Mouse (Mus musculus): ENCODE data around the gene Gm42372. TPM values are rescaled to one million over a fixed set of nuclear protein-coding genes. Genes with fewer than 3 reads are reported as not detected.
A peak's percentile ranks its signal among the peaks of the same experiment; 100 is the strongest.
"Not testable (repeated sequence)": the region's sequence is repeated elsewhere in the genome, so short reads cannot be mapped to it uniquely, and the experiment has no call there.

The Gm42372 gene
- polyA plus RNA-seq, 1 experiment from 2014 or later: 1.7 TPM

DNA sequence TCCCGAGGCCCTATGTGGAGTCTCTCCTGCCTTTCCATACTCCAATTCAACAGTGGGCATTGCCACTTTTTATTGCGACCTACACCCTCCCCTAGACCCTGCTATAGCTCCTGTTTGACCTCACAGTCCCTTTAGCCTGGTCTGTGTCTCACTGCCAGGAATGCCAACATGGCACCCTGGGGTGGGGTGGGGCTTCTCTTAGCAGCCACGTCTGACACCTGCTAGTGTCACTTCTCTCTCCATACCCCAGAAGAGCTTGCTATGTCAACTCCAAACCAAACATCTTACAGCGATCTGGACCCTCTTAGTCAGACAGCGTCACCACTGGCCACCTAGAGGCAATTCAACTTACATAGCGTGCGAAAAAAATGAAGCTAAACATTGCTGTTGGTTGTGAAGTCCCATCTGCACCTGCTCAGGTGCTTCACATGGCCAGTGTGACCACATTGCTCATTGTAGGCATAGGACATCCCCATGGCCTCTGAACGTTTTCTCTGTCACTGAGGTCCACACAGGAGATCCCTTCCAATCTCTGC is 33.9 kb upstream of the Gm42372 start:
- no peaks in the 10 kb centered on the region for H3K36me3 ChIP-seq
- no peaks in the 10 kb centered on the region for H3K9me3 ChIP-seq (replicated peaks)
- H3K9ac ChIP-seq: 0 out of 2 replicates have a peak overlapping the region, but pooled peaks have one; percentile 58
- peak overlapping the region; percentile 85 for H3K4me2 ChIP-seq (replicated peaks)
- no peak for ATAC-seq (ENCODE audit: low FRiP score)
- H3K27ac ChIP-seq: 0 out of 2 replicates have a peak overlapping the region, but pooled peaks have one; percentile 68
- H3K4me3 ChIP-seq: peak overlapping the region; percentile 70; the same call in 1 of the 2 replicates
- peaks cover 46% of the 10 kb centered on the region for H3K27me3 ChIP-seq
- WGBS: 54% methylated on average over 8 of the region's 8 CpGs
- H3K4me1 ChIP-seq: peaks cover 63% of the 10 kb centered on the region

DNA sequence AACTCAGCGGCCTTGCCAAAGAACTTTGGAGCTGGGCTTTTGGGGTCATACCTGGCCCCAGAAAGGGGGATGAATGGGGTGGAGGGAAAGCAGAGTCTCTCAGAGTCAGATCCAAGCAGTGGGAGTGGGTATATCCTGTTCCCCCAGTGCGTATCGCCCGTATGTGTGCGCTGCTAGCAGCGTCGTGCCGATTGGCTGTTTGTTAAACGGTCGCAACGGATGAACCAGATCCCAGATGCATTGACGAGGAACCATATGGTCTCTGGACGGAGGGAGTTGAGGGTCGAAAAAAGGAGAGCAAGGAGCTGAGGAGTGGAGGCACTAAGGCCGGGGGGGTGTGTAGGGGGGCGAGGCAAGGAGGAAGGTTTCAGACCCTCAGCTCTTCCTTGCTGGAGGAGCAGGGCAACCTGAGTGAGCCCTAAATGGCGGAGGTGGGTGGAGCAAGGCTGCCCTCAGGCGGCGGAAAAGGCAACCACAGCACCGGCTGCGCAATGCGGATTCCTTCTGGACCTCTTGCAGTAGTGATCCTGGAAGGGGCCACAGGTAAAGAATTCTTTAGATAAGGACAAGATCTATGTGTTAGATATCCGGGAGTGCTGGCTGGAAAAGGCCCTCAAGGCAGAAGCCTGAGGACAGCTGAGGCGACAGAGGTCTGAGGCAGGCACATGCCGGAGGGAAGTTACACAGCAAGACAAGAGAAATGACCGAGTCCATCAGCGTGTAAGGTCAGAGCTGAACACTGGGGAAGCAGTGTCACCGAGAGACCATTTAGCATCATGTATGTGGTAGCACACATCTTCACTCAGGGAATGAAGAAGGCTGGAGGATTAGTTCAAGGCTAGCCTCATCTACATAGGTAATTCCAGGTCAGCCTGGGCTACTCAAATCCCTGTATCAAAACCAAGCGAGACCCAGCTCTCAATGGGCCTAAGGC is 32.7 kb upstream of the Gm42372 start:
- Histone ChIP-seq H3K4me1 (peaks cover 55% of the 10 kb centered on the region), H3K9ac (peak overlapping the region; percentile 58), H3K4me3 (peak overlapping the region; percentile 26), H3K27ac (peak overlapping the region; percentile 68), H3K4me2 (replicated peaks) (peak overlapping the region; percentile 85), H3K9me3 (replicated peaks) (no peaks in the 10 kb centered on the region), H3K36me3 (no peaks in the 10 kb centered on the region), H3K27me3 (peaks cover 43% of the 10 kb centered on the region)
- WGBS: 12% methylated on average over 28 of the region's 29 CpGs
- peak; percentile 38 for ATAC-seq (ENCODE audit: low FRiP score)

DNA sequence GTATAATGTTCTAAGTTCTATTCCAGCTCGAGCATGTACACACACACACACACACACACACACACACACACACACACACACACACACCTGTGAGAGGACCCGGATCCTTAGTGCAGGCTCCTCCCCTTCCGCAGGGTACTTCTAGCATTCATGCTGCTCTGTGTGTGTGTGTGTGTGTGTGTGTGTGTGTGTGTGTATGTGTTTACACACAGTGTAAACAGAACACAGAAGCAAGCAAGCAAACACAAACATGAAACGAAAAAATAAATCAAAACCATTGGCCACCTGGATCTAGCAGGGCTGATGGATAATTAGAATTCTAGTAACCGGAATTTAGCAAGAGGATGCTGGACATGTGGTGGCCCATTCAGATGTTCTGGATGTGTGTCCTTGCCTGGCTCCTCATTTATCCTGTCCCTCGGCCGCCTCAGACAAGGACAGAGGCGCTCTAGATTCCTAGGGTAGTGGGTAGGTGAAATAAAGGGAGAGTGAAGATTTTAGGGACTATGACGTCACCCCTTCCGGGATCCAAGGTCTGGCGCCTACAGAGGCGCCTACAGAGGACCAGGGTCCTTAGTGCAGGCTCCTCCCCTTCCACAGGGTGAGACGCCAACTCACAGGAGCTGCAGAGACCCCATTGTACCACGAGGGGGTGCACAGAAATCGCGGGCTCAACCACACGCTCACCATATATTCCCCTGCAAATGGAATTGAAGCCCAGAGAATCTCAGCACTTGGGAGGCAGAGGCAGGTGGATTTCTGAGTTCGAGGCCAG is 31.8 kb upstream of the Gm42372 start:
- peak overlapping the region; percentile 17; the same call in 1 of the 2 replicates for H3K27ac ChIP-seq
- peak; percentile 55 for ATAC-seq (ENCODE audit: low FRiP score)
- peaks cover 35% of the 10 kb centered on the region for H3K27me3 ChIP-seq
- 0 out of 2 replicates have a peak overlapping the region, but pooled peaks have one; percentile 8 for H3K9ac ChIP-seq
- H3K9me3 ChIP-seq (replicated peaks): no peaks in the 10 kb centered on the region
- H3K36me3 ChIP-seq: no peaks in the 10 kb centered on the region
- WGBS: 32% methylated on average over 18 of the region's 18 CpGs
- no peak overlapping the region for H3K4me3 ChIP-seq
- no peak overlapping the region for H3K4me2 ChIP-seq (replicated peaks)
- peaks cover 47% of the 10 kb centered on the region for H3K4me1 ChIP-seq

DNA sequence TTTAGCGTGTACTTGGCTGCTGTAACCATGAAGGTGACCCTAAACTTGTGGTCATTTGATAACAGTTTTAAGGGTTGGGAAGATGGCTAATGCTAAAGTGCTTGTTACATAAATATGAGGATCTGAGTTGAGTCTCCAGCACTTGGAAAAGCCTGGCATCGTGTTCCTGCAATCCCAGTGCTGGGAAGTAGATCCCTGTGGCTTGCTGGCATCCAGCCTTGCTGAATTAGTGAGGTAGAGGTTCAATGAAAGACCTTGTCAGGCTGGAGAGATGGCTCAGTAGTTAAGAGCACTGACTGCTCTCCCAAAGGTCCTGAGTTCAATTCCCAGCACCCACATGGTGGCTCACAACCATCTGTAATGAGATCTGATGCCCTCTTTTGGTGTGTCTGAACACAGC is 29.1 kb upstream of the Gm42372 start:
- ATAC-seq (ENCODE audit: low FRiP score); H3K27ac ChIP-seq; H3K4me2 ChIP-seq (replicated peaks); H3K9ac ChIP-seq; H3K4me3 ChIP-seq; H3K9me3 ChIP-seq (replicated peaks); H3K36me3 ChIP-seq; H3K27me3 ChIP-seq: not testable (repeated sequence)
- WGBS: 60% methylated on average over 2 of the region's 2 CpGs
- H3K4me1 ChIP-seq: peaks cover 34% of the 10 kb centered on the region

DNA sequence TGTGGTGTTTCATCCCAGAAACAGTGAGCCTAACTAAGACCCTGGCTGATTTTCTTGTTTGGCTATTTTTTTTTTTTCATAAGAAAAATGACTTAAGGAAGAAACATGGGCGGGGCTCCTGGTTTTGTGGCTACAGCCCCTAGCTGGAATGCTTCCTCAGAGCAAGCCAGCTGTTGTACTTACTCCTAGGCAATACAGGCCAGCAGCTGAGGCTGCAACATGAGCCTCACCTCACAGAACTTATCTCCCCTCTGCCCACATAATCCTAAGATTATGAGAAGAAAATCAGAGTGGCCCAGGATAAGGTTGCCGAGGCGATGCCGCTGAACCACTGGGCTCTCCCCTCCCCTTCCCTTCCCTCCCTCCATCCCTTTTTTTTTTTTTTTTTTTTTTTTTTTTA is 27.2 kb upstream of the Gm42372 start:
- Histone ChIP-seq H3K4me1 (peaks cover 34% of the 10 kb centered on the region), H3K36me3 (no peaks in the 10 kb centered on the region), H3K9me3 (replicated peaks) (no peaks in the 10 kb centered on the region), H3K27me3 (no peaks in the 10 kb centered on the region), H3K4me3 (no peak overlapping the region), H3K4me2 (replicated peaks) (no peak overlapping the region), H3K27ac (no peak overlapping the region), H3K9ac (no peak overlapping the region)
- 93% methylated on average over 4 of the region's 4 CpGs for WGBS
- no peak for ATAC-seq (ENCODE audit: low FRiP score)

DNA sequence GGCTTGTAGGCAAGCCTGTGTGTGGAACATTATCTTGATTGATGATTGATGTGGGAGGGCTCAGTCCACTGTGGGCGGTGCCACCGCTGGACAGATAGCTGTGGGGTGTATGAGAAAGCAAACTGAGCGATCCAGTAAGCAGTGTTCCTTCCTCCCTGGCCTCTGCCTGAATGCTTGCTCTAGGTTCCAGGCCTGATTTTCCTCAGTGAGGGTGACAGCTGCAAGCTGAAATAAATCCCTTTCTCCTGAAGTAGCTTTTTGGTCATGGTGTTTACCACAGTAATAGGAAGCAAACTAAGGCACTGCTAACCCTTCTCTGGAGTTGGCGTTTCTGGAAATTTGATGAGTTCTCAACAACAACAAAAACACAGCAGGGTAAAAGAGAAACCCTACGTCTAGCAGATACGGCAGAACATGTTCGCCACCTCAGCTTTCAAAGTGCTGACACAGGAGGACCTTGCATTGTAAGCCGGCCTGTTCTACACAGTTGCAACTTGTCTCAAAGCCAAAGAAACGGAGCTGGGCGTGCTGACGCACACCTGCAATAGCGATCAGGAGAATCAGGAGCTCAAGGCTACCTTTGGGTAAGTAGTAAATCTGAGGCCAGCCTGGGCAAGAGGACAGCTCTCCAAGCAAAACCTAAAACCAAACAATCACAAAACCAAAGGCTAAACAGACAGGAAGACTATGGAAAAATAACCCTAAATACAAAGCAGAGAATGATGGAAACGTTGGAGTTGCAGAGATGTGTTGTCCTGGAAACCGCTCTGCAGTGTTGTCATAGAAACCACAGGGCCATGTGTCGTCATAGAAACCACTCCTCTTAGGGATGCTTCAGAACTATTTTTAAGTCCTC is 26.2 kb upstream of the Gm42372 start:
- Histone ChIP-seq H3K9me3 (replicated peaks) (no peaks in the 10 kb centered on the region), H3K27ac (peak overlapping the region; percentile 79), H3K4me2 (replicated peaks) (no peak overlapping the region), H3K4me3 (no peak overlapping the region), H3K36me3 (0 out of 2 replicates have a peak, but pooled peaks cover 4% of the 10 kb centered on the region), H3K9ac (no peak overlapping the region), H3K4me1 (peaks cover 39% of the 10 kb centered on the region), H3K27me3 (no peaks in the 10 kb centered on the region)
- peak; percentile 38; the same call in 1 of the 2 replicates for ATAC-seq (ENCODE audit: low FRiP score)
- 46% methylated on average over 15 of the region's 15 CpGs for WGBS

DNA sequence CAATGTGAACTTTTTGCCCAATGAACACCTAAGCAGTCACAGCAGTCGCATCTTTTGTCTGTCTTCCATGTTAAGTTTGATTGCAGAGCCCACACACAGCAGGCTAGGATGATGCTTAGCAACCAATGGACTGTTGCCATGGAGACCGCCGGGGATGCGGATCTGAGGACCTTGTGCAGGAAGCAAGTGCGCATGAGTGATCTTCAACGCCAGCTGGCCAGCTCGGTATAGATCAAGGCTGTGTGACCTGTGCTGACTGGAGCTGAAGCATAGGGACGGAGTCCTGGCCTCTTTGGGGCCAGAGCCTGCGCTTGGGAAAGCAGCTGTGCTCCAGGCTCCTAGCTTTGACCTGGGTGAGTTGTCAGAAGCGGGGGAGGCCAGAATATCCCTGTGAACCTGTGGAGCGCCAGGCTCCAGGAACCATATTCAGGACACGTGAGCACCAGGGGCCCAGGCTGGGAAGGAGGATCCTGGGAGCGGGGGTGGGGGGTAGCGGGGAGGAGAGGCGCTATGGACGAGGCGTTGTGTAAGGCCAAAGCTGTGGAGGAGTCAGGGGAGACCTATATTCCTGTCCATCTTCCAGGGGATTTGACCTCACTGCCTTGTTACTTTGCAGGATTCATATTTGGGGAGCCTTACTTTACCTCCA is 23.2 kb upstream of the Gm42372 start, which contains the start of gene Pnmal1:
Gene Pnmal1, plus strand, starts transcription at position 141 of the 649 bp plus-strand sequence.
- Histone ChIP-seq H3K36me3 (peaks cover 8% of the 10 kb centered on the region), H3K27me3 (no peaks in the 10 kb centered on the region), H3K4me2 (replicated peaks) (peak within 1 kb of the TSS; percentile 53), H3K4me3 (peak within 1 kb of the TSS; percentile 24), H3K4me1 (peaks cover 46% of the 10 kb centered on the region), H3K9me3 (replicated peaks) (no peaks in the 10 kb centered on the region), H3K9ac (peak within 1 kb of the TSS; percentile 25; the same call in 1 of the 2 replicates), H3K27ac (peak within 1 kb of the TSS; percentile 92)
- 16% methylated on average over 17 of the region's 17 CpGs for WGBS
- peak; percentile 94 for ATAC-seq (ENCODE audit: low FRiP score)

DNA sequence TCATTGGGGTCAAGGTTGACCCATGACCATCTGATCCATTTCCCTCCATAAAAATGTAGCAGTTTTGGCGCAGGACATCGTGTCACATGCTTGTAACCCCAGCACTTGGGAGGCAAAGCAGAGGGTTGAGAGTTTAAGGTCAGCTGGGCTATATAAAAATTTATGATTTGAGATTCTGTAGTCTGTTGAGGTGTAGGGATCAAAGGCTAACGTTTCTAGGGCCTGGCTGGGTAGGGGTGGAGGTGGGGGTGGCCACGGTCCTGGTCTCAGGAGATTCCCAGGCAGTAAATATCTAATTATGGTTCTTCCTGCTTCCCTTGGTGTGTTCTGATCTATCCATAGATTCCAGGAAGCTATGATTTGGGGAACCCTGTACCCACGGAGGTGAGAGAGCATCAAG is 21.2 kb upstream of the Gm42372 start:
- Histone ChIP-seq H3K36me3 (peaks cover 8% of the 10 kb centered on the region), H3K4me2 (replicated peaks) (peak overlapping the region; percentile 22), H3K4me3 (no peak overlapping the region), H3K9ac (no peak overlapping the region), H3K27me3 (no peaks in the 10 kb centered on the region), H3K27ac (no peak overlapping the region), H3K4me1 (peaks cover 41% of the 10 kb centered on the region), H3K9me3 (replicated peaks) (no peaks in the 10 kb centered on the region)
- no peak for ATAC-seq (ENCODE audit: low FRiP score)
- WGBS: 80% methylated on average over 5 of the region's 5 CpGs

DNA sequence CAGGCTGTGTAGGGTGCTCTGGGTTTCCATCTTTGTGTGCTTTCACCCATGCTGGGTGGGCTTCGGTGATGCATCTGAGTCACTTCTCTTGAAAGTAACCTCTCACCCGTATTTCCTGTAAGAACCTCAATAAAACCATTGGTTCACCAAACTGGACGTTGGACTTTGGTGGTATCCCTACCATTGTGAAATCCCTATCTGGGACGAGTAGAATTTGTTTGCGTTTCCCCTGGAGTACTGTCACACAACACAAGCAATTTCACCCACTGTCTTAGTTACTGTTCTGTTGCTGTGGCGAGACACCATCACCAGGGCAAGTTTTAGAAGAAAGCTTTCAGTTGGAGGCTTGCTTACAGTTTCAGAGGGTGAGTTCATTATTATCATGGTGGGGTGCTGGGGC is 14.5 kb upstream of the Gm42372 start:
- Histone ChIP-seq H3K4me1 (no peaks in the 10 kb centered on the region), H3K9me3 (replicated peaks) (0 out of 2 replicates have a peak, but pooled peaks cover 4% of the 10 kb centered on the region), H3K4me3 (no peak overlapping the region), H3K4me2 (replicated peaks) (no peak overlapping the region), H3K9ac (no peak overlapping the region), H3K36me3 (no peaks in the 10 kb centered on the region), H3K27ac (no peak overlapping the region), H3K27me3 (no peaks in the 10 kb centered on the region)
- no peak for ATAC-seq (ENCODE audit: low FRiP score)
- WGBS: 88% methylated on average over 6 of the region's 6 CpGs

DNA sequence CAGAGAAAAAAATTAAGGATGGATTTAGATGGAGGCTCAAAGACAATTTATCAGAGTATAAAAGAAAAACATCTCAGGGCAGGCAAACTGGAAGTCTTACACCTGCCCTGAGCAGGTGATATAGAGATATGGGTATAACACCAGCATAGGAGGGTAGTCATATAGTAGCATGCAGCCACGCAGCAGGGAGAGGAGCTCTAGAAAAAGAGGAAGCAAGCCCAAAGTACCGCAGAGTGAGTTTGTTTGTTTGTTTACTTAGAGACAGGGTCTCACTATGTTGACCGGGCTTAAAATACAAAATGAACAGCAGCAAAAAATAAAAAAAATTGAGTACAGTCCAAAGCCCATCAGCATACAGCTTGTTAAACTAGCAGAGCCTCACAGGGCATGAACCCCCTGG is 11.7 kb upstream of the Gm42372 start:
- Histone ChIP-seq H3K9ac (no peak overlapping the region), H3K4me3 (no peak overlapping the region), H3K36me3 (no peaks in the 10 kb centered on the region), H3K9me3 (replicated peaks) (0 out of 2 replicates have a peak, but pooled peaks cover 4% of the 10 kb centered on the region), H3K27me3 (no peaks in the 10 kb centered on the region), H3K27ac (no peak overlapping the region), H3K4me1 (no peaks in the 10 kb centered on the region), H3K4me2 (replicated peaks) (no peak overlapping the region)
- ATAC-seq (ENCODE audit: low FRiP score): no peak
- 81% methylated on average over 3 of the region's 3 CpGs for WGBS

DNA sequence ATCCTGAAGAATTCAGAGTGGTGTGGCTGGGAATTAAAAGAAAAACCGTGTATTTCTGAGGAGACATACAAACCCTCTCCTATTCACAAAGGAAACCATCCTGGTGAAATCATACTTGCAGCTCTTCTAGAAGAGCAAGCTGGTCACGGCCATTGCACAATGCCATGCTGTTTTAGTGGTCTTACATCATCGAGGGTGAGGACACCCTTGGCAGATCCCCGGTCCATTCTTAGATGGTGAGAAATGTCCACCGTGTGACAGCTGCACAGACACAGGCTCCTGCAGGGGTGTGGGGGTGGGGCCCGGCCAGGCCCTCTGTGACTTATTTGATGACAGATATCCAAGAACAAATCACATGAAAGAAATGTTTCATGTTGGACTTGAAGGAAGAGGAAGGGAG is 8.9 kb upstream of the Gm42372 start:
- H3K27me3 ChIP-seq: no peaks in the 10 kb centered on the region
- H3K4me3 ChIP-seq: no peak overlapping the region
- H3K27ac ChIP-seq: no peak overlapping the region
- no peak overlapping the region for H3K4me2 ChIP-seq (replicated peaks)
- H3K4me1 ChIP-seq: no peaks in the 10 kb centered on the region
- 0 out of 2 replicates have a peak, but pooled peaks cover 4% of the 10 kb centered on the region for H3K9me3 ChIP-seq (replicated peaks)
- H3K36me3 ChIP-seq: no peaks in the 10 kb centered on the region
- no peak overlapping the region for H3K9ac ChIP-seq
- 54% methylated on average over 6 of the region's 6 CpGs for WGBS
- no peak for ATAC-seq (ENCODE audit: low FRiP score)
